Mouse (Mus musculus): ENCODE data around the gene Gm5105.

The Gm5105 gene

DNA sequence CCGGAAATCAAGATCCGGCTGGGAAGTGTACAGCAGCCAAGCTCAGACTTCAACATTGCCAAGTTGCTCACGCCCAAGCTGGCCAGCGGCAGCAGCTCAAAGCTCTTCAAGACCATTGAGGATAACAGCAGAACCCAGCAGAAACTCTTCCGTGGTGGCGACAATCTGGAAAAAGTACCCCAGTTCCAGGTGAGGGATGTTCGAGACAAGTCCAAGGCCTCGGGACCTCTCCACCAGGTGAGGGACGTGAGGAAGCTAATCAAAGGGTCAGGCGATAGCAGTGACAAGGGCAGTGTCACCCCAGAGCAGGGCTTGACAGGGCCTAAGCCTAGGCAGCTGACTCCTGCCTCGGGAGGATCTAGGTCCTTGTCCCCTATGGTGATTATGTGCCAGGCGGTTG, 915 bp upstream of the Gm5105 start:
- DNase-seq (ENCODE audit: low spot score): no peak

DNA sequence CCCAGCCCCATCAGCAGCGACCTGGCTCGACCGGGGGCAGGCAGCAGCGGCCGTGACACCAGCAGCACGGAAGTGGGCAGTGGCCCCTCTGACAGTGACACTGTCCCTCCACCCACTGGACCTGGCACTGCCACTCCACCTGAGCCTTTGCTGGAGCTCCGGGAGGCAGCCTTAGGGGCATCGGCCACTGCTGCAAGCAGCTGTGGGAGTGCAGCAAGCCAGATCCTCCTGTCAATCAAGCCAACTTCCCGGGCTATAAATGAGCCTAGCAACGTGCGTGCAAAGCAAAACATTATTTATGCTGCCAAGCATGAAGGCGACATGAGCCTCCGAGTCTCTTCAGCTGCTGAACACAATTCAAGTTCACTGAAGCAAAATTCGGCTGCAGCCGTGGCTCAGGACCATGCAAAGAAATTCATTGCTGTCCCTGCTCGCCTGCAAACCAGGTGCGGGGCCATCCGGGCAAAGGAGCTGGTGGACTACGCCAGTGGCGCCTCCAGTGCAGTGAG, 786 bp downstream of the Gm5105 start:
- no peak for DNase-seq (ENCODE audit: low spot score)

DNA sequence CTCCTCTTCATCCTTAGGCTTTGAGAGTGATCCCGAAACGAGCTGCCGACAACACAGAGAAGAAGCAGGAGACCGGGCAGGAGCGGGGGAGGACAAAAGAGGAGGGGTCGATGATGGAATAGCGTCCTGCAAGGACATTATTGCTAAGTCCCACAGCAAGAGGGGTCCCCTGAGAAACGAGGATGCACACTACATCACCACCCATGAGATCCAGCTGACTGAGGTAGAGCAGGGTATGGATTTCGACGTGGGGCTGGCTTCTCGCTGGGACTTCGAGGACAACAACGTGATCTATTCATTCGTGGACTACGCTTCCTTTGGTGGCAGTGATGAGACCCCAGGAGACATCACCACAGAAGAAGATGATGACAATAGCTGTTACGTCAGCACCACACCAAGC, 1.3 kb downstream of the Gm5105 start:
- DNase-seq (ENCODE audit: low spot score): no peak

DNA sequence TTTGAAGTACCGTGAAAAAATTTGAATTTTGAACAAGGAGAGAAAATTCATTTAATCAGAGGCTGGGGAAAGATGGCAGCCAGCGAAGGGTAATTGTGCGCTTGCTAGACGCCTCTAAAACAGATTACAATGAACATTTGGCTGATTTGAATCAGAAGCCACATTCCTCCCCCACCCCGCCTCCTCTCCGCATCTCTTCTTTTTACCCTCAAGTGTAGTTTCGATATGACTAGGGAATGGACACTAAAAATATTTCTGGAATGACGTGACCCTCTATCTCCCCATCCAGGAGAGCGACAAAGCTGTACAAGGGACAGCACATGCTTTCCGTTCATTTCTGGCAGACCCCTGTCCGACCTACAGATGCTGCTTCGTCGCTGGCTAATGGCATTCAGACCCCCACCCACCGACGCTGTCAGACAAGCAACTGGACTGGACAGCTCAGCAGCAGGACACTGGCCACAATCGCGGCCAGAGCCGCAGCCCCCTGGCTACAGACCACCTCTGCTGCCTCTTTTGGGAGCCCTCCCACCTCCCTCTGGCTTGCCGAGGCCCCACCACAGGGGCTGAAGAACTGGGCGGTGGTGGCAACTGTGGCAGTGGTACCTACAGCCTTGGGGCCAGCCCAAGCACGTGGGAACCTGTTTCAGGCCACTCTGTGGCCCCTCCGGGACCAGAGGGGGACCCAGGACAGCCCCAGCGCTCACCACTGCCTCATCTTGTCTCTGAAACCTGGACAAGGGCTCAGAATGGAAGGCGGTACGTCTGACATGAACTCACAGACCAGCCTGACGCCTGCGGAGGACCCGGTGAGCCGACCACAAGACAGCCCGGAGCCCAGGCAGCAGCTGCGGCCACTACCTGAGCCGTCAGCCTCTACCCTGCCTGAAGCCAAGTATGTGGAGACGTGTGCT, 2.2 kb downstream of the Gm5105 start, which contains the start of gene 1110002E22Rik:
Gene 1110002E22Rik (plus strand): TSS at position 321 of the 914 bp plus-strand sequence.
- no peak for DNase-seq (ENCODE audit: low spot score)

DNA sequence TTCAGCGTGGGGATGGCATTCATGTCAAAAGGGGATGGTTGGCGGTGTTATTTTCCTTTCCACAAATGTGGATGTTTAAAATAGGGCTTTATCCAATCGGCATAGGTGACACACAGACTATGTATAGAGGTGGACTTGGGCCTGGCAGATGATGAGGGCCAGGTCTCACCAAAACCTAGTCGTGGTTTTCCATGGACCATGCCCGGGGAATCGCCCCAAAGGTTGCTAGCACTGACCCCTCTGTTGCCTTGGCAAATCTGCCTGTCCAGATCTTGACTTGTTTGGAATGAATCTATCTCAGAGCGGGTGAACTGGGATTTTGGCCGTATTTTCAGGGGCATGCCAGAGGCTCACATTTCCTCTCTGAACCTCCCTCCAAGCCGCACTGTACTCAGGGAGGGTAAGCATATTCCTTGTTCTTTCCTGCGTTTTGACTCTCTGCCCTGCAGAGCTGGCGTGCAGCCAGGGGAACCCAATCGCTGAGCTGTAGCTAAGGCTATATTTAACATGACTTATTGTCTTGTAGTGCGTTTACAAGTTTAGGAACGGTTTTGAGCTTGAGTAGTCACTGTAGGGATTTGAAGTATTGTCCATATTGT, 3.4 kb downstream of the Gm5105 start:
- no peak for DNase-seq (ENCODE audit: low spot score)

DNA sequence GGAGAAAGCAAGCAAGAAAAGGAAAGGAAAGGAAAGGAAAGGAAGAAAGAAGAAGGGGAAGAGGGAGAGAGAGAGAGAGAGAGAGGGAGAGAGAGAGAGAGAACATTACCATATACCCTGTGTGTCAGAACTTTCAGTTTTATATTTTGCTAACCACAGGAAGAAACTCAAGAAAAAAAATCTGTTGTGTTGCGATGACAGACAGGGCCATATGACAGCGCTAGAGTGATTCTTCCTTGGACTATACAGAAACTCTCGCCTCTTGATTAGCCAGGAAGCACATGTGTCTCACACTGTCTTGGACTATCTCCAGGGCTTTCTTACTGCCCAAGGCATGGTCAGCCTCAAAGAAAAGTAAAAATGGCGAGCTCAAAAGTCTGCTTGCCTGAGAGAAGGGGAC, 4.5 kb downstream of the Gm5105 start:
- DNase-seq (ENCODE audit: low spot score): no peak

DNA sequence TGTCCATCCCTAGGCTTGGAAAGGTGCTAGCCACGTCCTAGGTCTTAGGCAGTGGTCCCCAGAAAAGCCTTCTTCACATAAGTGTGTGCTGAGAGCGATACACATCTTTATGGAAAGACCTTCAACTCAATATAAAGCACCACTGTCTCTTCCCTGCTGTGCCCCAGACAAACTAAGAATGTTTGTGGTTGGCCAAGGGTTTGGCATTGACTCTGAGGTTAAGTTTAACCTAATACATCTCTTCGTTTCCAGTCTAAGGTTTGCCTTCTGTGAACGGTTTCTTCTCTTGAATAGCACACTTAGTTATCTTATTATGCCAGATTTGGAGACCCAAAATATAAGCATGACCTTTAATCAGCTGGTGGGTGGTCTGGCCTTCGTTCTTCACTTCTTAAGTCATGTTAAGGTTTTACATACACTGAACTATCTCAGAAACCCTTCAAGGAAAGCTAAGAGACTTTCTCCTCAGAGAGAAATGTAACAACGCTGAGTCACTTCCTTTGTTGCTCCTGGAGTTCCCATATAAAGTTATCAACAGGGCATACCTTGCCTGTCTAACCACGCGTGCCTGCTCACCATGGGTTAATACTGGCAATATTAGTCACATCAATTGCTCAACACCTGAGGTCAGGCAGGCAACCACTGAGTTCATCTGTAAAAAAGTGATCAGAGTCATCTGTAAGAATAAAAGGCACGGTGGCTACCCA, 5.8 kb downstream of the Gm5105 start:
- DNase-seq (ENCODE audit: low spot score): no peak

DNA sequence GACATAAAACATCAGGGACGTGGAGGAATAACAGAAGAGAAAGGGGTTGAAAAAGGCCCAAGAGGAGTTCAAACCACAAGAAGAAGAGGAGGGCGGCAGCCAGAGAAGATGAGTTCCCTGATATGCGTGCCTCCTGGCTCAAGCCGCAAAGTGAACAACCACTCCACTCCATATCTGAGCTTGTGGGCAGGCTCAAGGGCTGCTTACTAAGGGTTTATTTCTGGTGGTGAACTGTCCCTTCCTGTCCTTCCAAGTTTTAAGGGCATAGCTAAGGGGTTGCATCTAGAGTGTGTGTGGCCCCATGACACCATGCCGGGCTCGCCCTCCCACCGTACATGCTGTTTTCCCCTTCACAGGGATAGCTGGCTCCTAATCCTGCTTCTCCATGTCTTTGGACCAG, 6.8 kb downstream of the Gm5105 start:
- DNase-seq (ENCODE audit: low spot score): no peak

DNA sequence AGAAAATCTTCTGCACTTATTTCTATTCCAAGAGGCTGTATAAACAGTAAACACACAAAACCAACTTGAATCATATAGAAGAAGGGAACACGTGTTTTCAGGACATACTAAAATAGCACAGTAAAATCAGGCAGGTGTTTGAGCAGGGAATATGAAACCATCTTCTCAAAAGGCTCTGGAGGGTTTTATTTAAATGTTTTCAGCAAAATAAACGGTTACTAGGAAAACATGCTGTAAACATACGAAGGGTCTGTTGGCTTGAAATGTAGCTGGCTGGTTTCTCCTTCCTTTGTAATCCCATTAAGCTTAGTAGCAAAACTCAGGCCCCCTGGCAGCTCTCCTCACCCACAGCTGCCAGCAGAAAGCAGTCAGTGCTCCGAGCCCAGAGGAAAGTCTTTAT, 9.0 kb downstream of the Gm5105 start:
- no peak for DNase-seq (ENCODE audit: low spot score)

DNA sequence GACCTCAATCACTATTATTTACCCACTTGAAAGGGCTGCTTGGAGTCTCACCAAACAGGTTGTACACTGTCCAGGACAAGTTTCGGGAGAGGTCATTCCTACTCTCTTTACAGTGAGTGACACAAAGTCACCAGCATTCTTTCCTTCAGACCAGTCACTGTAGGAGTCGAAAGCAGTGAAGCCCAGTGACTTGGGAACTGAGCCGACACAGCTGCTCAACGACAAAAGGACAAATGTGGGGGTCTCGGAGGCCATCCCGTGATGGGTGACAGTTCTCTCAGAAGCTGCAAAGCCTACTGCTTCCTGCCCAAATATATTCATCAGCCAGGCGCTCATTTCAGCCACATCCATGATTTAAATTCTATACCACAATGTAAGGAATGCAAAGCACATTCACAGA, 10.2 kb downstream of the Gm5105 start:
- no peak for DNase-seq (ENCODE audit: low spot score)

DNA sequence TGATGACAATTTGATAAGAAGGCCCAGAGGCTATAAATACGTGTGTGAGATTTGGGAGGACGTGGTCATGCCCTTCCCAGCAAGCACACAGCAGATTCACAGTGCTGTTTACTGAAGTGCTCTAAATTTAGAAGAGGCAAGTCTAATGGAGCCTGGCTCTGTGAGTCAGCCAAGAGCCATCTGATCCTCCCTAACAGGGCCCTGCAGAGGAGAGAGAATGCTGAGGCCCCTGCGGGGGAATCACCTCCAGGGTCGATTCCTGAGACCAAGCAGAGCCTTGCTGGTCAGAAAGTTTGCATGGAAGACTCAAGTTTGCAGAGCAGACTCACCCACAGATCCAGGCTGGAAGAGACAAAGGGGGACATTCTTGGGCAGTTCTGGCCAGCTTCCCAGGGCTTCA, 13.2 kb downstream of the Gm5105 start:
- DNase-seq (ENCODE audit: low spot score): no peak

DNA sequence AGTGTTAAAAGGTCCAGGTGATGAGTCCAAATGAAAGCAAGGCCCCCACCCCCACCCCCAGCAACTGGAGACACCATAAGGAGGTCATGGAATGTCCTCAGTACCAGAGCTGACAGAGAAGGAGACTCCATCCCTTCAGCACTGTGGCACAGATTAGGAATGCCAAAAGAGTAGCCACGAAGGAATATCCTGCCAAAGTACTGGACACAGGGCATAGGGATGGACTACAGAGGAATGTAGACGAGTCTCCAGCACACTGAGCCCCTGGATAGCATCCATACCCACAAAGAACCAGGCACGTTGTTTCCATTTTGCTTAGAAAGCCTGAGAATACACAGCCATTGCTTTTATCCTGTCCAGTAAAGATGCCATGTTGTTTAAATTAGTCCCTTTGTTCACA, 15.8 kb downstream of the Gm5105 start:
- DNase-seq (ENCODE audit: low spot score): no peak

DNA sequence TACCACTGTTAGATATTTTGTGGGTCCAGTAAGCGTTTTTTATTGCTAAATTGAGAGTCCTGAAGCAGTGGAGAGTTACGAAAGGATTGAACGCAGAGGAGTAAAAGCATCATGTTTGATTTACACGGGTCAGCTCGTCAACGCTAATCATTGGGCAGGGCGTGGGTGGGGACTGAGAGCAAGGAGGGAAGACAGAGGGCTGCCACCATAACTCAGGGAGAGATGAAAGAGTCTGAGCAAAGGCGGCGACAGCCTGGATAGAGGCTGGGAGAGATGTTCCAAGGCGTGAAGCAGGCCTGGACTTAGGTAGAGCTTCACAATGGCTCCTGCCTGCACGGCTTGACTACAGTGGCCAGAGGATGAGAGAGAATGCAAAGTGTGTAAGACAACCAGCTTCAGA, 16.4 kb downstream of the Gm5105 start:
- DNase-seq (ENCODE audit: low spot score): no peak

DNA sequence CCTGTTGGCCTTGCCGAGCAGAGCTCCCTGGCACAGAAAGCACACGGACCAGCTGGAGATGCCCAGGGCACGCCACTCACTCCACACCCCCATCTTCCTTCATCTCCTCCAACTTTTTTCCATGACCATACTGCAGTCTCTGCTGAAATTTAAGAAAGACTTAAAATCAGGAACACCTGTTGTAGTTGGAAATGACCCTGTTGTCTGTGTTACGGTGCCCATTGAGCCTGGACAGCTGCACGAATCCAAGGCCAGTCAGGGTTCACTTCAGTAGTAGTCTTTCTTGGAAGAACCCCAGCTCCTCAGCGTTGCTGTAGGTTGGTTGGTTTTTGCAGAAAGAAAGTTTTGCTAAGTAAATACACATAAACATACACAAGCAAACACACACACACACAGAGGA, 17.6 kb downstream of the Gm5105 start:
- no peak for DNase-seq (ENCODE audit: low spot score)

DNA sequence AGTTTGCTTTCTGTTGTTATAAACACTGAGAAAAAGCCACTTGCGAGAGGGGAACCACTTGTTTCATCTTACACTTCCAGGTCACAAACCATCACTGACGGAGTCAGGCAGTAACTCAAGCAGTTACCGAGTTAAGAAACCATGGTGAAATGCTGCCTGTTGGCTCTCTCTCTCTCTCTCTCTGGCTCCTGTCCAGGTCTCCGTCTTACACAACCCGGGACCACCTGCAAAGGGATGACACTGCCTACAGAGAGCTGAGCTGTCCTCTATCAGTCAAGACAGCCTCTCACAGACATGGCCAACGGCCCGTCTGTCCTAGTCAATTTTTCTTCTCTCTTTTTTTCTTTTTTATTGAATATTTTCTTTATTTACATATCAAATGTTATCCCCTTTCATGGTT, 23.9 kb downstream of the Gm5105 start:
- no peak for DNase-seq (ENCODE audit: low spot score)

DNA sequence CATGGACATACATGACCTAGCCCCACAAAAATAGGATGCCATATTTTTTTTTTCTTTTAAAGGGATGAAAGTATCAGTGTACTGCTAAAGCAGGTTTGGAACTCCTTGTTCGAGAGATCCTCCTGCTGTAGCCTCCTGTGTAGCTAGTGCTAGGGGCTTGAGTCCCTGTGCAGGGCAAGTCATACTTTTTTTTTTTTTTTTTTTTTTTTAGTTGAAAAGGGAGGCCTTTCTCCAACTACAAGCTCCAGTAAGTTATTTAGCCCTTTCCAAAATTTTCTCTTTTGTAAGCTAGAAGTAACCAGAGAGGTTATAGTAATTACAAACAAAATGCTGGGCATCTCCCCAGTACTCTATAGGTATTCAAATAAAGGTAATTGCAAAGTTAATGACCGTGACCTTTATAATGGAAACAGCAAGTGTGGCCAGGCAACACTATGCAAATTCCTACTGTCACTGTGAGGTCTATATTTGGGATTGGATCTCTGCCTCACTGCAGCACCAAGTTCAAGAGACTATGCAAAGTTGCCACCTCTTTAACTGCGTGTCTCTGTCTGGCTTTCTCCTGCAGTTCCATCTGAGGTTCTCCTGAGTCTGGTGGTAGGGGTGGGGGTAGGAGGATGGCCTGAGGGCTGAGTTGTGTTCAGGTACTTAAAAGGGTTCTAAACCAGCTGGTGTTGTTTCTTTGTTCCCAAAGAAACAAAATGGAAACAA, 25.4 kb downstream of the Gm5105 start:
- DNase-seq (ENCODE audit: low spot score): no peak

DNA sequence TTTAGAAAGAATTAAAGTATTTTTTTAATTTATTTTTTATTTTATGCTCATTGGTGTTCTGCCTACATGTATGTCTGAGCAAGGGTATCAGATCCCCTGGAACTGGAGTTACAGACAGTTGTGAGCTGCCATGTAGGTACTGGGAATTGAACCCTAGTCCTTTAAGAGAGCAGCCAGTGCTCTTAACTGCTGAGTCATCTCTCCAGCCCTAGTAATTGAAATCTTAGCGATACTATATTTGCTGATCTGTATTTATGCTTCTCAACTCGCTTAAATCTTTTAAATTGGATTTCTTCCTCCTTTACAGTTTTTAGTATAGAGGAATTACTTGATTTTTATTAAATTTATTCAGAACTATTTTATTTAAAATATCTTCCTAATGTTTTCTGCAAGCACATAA, 26.2 kb downstream of the Gm5105 start:
- DNase-seq (ENCODE audit: low spot score): no peak

DNA sequence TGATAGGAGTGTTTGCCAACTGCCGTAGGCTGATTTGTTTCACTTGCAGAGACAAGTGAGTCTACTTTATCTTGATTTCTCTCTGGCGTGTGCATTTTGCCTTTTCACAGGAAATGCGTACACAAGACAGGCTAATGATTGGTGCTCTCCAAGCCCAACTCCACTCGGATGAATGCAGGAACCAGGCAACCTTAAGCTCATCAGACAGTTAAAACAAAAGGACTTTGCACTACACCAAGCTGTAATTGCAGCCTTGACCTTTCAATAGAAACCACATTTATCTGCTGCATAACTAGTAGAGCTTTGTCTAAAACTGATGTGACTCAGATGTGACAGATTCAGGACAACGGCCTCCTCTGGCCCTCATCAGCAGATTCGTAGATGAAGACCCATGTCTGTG, 33.2 kb downstream of the Gm5105 start:
- DNase-seq (ENCODE audit: low spot score): no peak

DNA sequence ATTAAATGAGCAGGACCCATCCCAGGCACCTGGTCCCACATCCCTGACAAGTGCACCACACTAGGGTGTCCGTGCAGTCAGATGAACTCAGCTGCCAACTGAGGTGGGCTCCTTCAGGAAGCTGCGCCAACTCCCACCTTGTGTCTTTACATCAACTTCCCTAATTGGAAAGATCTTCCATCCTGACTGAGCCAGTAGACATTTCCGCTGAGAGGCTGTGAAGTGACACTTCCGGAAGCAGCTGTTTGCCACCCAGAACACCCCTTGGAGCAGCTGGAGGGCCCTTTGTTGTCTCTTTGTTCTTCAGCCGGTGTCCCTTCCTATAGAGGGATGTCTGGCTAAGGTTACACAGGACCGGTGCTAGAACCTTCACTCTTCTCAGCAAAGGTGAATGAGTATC, 36.6 kb downstream of the Gm5105 start:
- DNase-seq (ENCODE audit: low spot score): no peak

DNA sequence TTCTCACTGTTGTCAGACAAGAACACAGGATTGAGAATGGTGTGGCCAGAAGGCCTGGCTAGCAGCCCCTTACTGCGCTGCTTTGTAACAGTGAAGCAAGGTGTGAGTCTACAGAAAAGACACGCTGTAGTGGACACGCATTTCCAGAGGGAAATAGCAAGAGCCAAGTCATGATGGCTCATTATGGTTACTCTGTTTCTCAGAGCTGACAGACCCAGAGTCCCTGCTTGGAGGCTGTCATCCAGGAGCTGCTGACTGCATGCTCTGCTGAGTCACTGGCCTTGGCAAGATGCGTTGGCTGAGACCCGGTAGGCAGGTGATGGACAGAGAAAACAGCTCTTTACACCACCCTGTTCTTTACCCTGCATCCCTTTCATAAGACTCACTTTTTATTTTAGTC, 37.8 kb downstream of the Gm5105 start:
- no peak for DNase-seq (ENCODE audit: low spot score)

DNA sequence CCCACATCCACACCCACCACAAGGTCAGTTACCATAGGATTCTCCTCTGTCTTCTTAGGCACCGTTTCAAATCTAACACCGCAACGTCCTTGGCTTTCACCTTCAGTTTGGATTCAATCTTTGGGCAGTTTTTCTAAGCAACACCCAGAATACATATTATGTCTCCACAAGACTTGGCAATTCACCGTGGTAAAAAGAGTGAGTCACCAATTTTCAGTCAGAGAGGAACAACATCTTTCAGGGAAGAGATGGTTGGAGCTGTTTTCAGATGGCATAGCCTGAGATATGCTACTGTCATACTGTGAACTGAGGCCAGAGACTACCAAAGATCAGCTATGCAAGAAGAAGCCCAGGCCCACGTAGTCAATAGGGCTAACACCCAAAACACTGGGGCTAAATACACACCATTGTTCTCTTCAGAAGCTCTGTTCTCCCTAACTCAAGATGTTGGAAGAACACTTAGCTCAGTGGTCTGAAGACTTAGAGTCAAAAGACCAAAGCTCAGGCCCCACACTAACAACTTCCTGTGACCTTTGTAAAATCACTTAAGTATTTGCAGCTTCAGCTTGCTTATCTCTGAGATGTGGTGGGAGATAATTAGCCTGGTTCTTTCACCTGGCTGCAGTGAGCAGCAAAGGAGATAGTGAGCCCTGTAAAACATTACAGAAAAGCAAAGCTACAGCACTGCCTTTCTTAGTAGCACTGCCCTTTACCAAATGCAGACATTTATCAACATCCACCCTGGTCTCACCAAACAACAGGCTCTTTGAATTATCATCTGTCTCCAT, 39.4 kb downstream of the Gm5105 start:
- no peak for DNase-seq (ENCODE audit: low spot score)
